Mouse (Mus musculus) liver, embryonic 14.5 days (tissue): ENCODE data around the gene Fuom. TPM values are rescaled to one million over a fixed set of nuclear protein-coding genes. Genes with fewer than 3 reads are reported as not detected.
A peak's percentile ranks its signal among the peaks of the same experiment; 100 is the strongest.

Source experiments
- ATAC-seq: fragments of 200-750 bp; cut with Nextera tagmentation; 2 replicates; pipeline ENCODE4 v1.8.0; 2017; ENCODE audit warnings: moderate number of reproducible peaks, mild to moderate bottlenecking, moderate library complexity; ENCODE audit not compliant: insufficient read depth
- DNase-seq, 3 experiments: peaks; one replicate each; pipeline ENCODE4 v3.0.0-alpha.2; 2012 to 2013; ENCODE audit warnings: low read depth in 3 of 3, low spot score in 3 of 3
- H3K27ac ChIP-seq: fragments of 300-500 bp; sonication (generic); 2 replicates; pipeline ENCODE4 v1.5.1; 2014; ENCODE audit warnings: moderate library complexity, mild to moderate bottlenecking, control low read depth, inconsistent platforms
- H3K27me3 ChIP-seq: fragments of 300-500 bp; sonication (generic); 2 replicates; pipeline ENCODE4 v1.6.1; 2014; ENCODE audit warnings: mild to moderate bottlenecking, low read length, moderate library complexity; ENCODE audit not compliant: control insufficient read depth, insufficient read depth
- H3K36me3 ChIP-seq: fragments of 300-500 bp; sonication (generic); replicated peaks from 2 replicates; pipeline ENCODE4 v1.6.1; 2014; ENCODE audit warnings: low read depth; ENCODE audit not compliant: control insufficient read depth, insufficient read depth
- H3K4me1 ChIP-seq, 2 experiments: fragments of 200-500 bp in 1 of 2; fragments of 300-500 bp in 1 of 2; sonication (generic) in 1 of 2; replicated peaks; 2 replicates each; pipeline ENCODE4 v1.6.1; 2012 to 2014; ENCODE audit warnings: antibody characterized with exemption in 1 of 2, inconsistent platforms in 1 of 2, low read length in 1 of 2; ENCODE audit not compliant: control insufficient read depth in 2 of 2, insufficient read depth in 2 of 2
- H3K4me2 ChIP-seq: fragments of 300-500 bp; sonication (generic); 2 replicates; pipeline ENCODE4 v1.6.1; 2014; ENCODE audit warnings: low read depth, mild to moderate bottlenecking, control low read depth, moderate library complexity
- H3K4me3 ChIP-seq, 2 experiments: fragments of 200-500 bp in 1 of 2; fragments of 300-500 bp in 1 of 2; sonication (generic) in 1 of 2; 2 replicates each; pipeline ENCODE4 v1.5.1; 2012 to 2014; ENCODE audit warnings: low read depth in 2 of 2, low read length in 2 of 2, mild to moderate bottlenecking in 2 of 2, control low read depth in 1 of 2, inconsistent platforms in 1 of 2, moderate library complexity in 1 of 2; ENCODE audit not compliant: insufficient read depth in 1 of 2
- H3K9ac ChIP-seq: fragments of 300-500 bp; sonication (generic); replicated peaks from 2 replicates; pipeline ENCODE4 v1.6.1; 2014; ENCODE audit warnings: mild to moderate bottlenecking, control low read depth, moderate library complexity
- H3K9me3 ChIP-seq: fragments of 300-500 bp; sonication (generic); 2 replicates; pipeline ENCODE4 v1.6.1; 2016; ENCODE audit warnings: low read length, mixed read lengths; ENCODE audit not compliant: control insufficient read depth
- CTCF ChIP-seq: IDR thresholded peaks from 2 replicates; pipeline ENCODE4 v1.5.1; 2016; ENCODE audit warnings: antibody characterized with exemption, low read depth, control low read depth
- EP300 ChIP-seq: IDR thresholded peaks from 2 replicates; pipeline ENCODE4 v1.6.1; 2016; ENCODE audit warnings: antibody characterized with exemption, low read depth
- WGBS: fragments of 180-500 bp; shearing (Covaris S2); extraction: QIAGEN DNeasy Blood & Tissue Kit; methylation state at CpG from one replicate; pipeline ENCODE4 v1.1.7; 2014; ENCODE audit not compliant: insufficient replicate concordance; 5-methylcytosine and 5-hydroxymethylcytosine counted together
- polyA plus RNA-seq, 2 experiments: library from polyadenylated mRNA; depleted of rRNA in 1 of 2; stranded (reverse) in 1 of 2; unstranded in 1 of 2; fragments of >200 nt; fragmentation: Nextera tagmentation in 1 of 2; extraction: Ambion mirVana in 1 of 2; gene quantifications; 2 replicates each; pipeline versions ENCODE4 v1.2.1 to v1.2.3; 2012 to 2014

Fuom gene
- polyA plus RNA-seq, 2 experiments = 6.7 to 7.7 TPM

DNA sequence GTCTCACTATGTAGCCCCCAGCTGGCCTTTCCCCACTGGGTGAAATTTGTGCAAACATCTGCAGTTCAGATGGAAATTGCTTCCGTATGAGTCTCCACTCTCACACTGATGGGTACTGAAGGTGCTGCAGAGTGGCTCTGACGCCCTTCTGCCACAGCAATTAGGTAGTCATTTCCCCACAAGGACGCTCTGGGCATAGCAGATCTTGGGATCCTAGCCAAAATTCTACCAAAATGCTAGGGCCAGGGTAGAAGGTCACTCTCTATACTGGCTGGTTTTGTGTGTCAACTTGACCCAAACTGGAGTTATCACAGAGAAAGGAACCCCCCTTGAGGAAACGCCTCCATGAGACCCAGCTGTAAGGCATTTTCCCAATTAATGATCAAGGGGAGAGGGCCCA, 1.8 kb upstream of the Fuom start:
- no peak for TF ChIP-seq EP300
- no peak for TF ChIP-seq CTCF

DNA sequence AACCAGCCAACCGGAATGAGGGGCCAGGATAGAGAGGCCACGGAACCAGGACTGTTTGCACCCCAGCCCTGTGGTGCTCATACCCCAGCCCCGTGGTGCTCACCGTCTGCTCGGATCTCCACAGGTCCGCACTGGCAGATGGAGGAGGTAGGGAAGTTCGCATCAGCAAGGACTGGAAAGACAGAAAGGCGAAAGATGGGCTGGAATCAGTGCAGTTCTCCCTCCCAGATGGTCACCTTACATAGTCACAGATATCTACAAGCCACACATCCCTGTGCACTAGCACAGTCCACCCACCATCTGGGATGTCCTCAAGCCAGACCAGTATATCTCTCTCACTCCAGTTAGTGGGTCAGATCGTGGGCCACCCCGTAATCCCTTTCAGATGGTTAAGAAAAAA, 743 bp downstream of the Fuom start:
- no peak for DNase-seq
- WGBS = 66% methylated on average over 10 of the region's 10 CpGs
- no peak overlapping the region for H3K9ac ChIP-seq

More for the DNA sequence above, 1.8 kb upstream of the Fuom start:
- 57% methylated on average over 4 of the region's 4 CpGs for WGBS
- DNase-seq = no peak
- Histone ChIP-seq H3K36me3 (no peaks in the 10 kb centered on the region; the same call in 1 of the 2 replicates), H3K4me1 (peaks cover 0 to 6% of the 10 kb centered on the region in 2 experiments; a peak in 2 of 4 replicates), H3K9ac (no peak overlapping the region), H3K27me3 (no peaks in the 10 kb centered on the region), H3K9me3 (no peaks in the 10 kb centered on the region), H3K4me3 (no peak overlapping the region), H3K4me2 (no peak overlapping the region), H3K27ac (no peak overlapping the region)
- no peak for ATAC-seq

GRCm38 (mm10) chr7:140098466-140098865, 3.8 kb downstream of the Fuom start:
- H3K36me3 ChIP-seq = no peaks in the 10 kb centered on the region
- H3K27ac ChIP-seq = no peak overlapping the region
- H3K9me3 ChIP-seq = no peaks in the 10 kb centered on the region
- peaks cover 0 to 6% of the 10 kb centered on the region in 2 experiments; a peak in 2 of 4 replicates for H3K4me1 ChIP-seq
- ATAC-seq = no peak
- no peak for DNase-seq
- WGBS = 17% methylated on average over 1 of the region's 1 CpGs
- no peak overlapping the region for H3K4me3 ChIP-seq
- H3K9ac ChIP-seq = no peak overlapping the region
- no peak for TF ChIP-seq CTCF
- no peak for TF ChIP-seq EP300
- no peaks in the 10 kb centered on the region for H3K27me3 ChIP-seq
- no peak overlapping the region for H3K4me2 ChIP-seq

More for the DNA sequence above, 743 bp downstream of the Fuom start:
- ATAC-seq = no peak
- Histone ChIP-seq H3K4me2 (peak overlapping the region; percentile 79), H3K4me1 (peaks cover 0 to 6% of the 10 kb centered on the region in 2 experiments; a peak in 2 of 4 replicates), H3K36me3 (no peaks in the 10 kb centered on the region), H3K27me3 (no peaks in the 10 kb centered on the region), H3K9me3 (no peaks in the 10 kb centered on the region), H3K27ac (no peak overlapping the region), H3K4me3 (peak overlapping the region in 1 of 2 experiments; percentile 51; a peak in 1 of 4 replicates)
- TF ChIP-seq EP300 (no peak), CTCF (no peak)

DNA sequence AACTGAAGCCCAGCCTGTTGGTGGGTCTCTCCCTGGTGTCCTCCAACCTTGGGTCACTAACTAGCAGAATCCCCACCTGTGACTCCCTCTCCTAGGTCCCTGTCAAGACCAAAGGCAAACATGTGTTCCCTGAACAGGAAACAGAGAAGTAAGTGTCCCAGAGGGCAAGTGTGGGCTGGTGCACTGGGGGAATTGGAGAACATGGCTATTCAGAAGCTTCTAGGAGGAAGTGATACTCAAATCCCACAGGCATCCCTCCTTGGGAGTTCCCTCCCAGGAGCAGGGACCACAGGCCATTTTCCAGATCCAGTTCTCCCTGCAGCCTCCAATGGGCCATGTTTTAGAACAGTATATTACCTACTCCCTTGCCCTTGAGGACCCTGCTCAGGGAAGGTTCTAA, 6.2 kb downstream of the Fuom start:
- Histone ChIP-seq H3K9ac (no peak overlapping the region), H3K36me3 (no peaks in the 10 kb centered on the region), H3K9me3 (no peaks in the 10 kb centered on the region), H3K4me3 (no peak overlapping the region), H3K4me1 (no peaks in the 10 kb centered on the region), H3K27ac (no peak overlapping the region), H3K4me2 (no peak overlapping the region), H3K27me3 (no peaks in the 10 kb centered on the region)
- ATAC-seq (no peak), DNase-seq (no peak)
- TF ChIP-seq CTCF (no peak), EP300 (no peak)

- H3K9me3 ChIP-seq = no peaks in the 10 kb centered on the region
- H3K36me3 ChIP-seq = no peaks in the 10 kb centered on the region
- DNase-seq (no peak), ATAC-seq (no peak)
- H3K27ac ChIP-seq = no peak overlapping the region
- no peaks in the 10 kb centered on the region for H3K27me3 ChIP-seq
- H3K4me2 ChIP-seq = no peak overlapping the region
- 41% methylated on average over 1 of the region's 1 CpGs for WGBS
- no peak for TF ChIP-seq EP300
- TF ChIP-seq CTCF = no peak
- H3K4me3 ChIP-seq = no peak overlapping the region
- no peak overlapping the region for H3K9ac ChIP-seq
- no peaks in the 10 kb centered on the region for H3K4me1 ChIP-seq
Measured at GRCm38 (mm10) chr7:140095556-140095955, 6.7 kb downstream of the Fuom start.
